Mouse (Mus musculus) brain, embryonic 18.5 days (tissue): ENCODE results near the gene Gorab.

Experiments used
- DNase-seq: peaks from one replicate; pipeline ENCODE4 v3.0.0-alpha.2; 2012; ENCODE audit warnings: low read depth, low spot score

Gorab gene

GRCm38 (mm10) chr1:163403498-163404126 lies at the start of gene Gorab:
TSS of gene Gorab (minus strand) at chr1:163403669.
- peak; percentile 90 for DNase-seq

- no peak for DNase-seq
Measured at GRCm38 (mm10) chr1:163443832-163444231, 40.4 kb upstream of the Gorab start.

GRCm38 (mm10) chr1:163439002-163439401 lies 35.5 kb upstream of the Gorab start:
- no peak for DNase-seq

DNA sequence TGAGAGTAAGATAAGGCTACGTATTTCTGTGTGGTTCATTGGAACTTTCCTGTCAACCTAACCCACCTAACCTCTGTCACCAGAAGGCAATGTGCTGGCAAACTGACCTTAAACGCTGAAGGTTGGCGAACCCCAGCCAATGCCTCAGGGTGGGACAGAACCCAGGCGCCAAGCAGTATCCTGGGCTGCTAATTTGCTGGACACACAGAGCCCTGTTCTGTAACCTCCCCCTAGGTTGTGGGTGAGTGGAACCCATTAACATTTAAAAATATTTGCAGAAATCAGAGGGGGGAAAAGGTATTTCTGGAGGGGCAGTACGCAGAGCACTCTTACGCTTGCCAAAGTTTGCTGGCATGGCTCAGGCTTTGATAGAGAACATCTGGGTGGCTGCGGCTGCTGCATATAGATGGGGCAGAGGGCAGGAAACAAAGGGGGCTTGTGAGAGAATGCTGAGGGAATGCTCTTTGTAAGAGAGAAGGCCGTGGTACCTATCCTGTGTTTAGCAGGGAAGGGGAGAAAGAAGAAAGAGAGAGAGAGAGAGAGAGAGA lies 20.1 kb upstream of the Gorab start:
- DNase-seq = no peak

- DNase-seq = no peak
Measured at GRCm38 (mm10) chr1:163417191-163417590, 13.7 kb upstream of the Gorab start.

DNA sequence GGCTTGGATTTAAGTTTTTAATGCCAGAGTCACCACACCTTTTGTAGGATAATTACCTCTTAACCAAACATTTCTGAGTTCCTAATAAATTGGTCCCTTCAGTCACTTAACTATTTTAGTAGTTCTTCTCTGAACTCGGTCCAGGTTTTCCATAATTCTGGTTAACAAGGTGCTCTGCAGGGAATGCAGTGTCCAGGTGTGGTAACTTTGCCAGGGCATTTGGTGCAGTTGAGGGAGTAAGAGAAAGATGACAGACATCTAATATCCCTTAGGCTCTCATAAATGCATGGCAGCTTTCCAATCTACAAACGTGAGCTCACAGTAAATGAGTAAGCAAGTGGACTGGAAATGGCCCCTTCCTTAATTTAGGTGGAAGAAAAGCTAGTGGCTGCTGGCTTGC lies 10.7 kb upstream of the Gorab start:
- no peak for DNase-seq

DNA sequence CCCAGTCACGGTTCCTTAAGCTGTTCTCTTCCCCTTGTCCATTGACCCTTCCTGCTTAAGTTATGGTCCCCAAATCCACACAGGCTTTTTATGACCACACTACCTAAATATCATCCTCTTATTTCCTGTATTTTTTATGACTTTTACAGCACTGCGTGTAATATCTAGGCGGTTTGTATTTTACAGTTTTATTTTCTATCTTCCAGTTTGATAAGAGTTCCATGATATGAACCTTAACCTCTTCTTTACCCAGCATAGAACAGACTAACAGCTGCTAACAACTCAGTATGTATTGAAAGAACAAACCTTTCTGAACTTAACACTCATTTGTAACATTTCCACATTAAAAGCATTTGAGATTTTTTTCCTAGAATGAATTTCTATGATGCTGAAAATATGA lies 2.7 kb upstream of the Gorab start:
- DNase-seq = no peak

DNA sequence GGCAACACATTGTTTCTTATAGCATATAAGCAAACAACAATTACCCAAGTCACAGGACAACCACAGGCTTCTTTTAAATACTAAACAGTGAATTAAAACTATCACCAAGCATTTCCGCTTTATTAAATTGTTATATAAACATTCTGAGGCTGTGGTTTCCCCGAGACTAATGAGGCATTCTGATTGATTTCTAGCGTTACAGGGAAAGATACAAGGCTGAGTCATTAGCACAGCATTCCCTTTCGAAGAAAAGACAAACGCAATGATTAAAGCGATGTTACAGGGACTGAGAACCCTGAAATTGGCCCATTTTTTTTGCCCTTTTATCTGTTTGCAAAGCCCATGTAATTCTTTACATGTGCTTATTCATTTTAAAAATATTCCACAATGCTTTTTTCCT lies 12.1 kb downstream of the Gorab start:
- DNase-seq = no peak

- DNase-seq = no peak
Measured at GRCm38 (mm10) chr1:163390044-163390443, 13.4 kb downstream of the Gorab start.

GRCm38 (mm10) chr1:163386196-163386595 lies 17.3 kb downstream of the Gorab start:
- no peak for DNase-seq

DNA sequence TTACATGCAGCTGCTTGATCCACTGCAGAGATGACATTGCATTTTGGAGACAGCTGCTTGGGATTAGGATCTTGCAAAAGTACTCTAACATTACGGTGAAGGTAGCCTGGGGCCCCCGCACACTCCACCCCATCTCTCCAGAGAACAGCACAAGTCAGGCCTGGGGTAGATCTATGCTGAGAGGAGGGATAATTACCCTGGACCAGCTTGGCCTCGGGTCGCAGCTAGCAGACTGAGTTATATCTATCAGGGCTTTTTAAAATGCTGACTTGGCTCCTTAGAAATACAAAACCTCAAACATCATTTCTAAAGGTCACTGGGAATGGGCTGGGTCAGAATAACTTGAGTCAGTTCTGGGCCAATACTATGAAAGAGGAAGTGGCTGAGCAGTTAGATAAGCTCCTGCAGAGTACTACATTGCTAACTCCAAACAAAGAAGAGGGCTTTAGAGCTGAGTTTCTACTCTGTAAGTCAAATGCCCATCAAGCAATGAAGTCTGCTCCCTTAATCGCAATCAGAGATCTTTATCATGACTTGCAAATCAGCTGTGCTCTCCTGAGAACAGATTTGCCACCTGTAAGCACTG lies 19.9 kb downstream of the Gorab start:
- no peak for DNase-seq

DNA sequence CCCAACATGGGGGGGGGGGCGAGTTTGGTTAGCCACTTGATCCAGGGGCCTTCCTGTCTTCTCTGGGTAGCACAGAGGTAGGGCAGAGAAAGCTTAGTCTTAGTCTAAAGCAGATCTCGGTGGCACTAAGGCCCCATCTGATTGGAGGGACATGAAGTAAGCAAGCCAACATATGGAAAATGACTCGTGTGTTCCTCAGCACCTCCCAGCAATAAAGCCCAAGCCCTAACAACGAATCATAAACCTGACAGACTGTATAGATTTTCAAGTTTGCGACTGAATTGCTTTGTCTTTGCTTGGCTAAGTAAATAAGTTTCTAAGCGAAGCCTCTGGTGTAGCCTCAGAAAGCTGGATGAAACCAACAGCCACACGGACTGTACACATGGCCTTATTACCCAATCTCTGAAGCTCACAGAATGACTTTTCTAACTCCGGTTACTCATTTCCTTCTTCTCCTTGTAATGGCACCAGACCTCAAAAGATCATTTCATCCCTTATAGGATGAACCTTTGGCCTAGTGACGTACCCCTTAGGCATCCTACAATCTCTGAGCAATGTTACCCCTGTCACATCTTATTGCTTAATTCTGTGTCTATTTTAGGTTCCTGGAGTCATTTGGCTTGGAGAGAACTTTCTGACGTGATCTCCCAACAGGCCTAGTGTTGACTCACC lies 21.3 kb downstream of the Gorab start:
- DNase-seq = no peak

GRCm38 (mm10) chr1:163380591-163380990 lies 22.9 kb downstream of the Gorab start:
- no peak for DNase-seq

DNA sequence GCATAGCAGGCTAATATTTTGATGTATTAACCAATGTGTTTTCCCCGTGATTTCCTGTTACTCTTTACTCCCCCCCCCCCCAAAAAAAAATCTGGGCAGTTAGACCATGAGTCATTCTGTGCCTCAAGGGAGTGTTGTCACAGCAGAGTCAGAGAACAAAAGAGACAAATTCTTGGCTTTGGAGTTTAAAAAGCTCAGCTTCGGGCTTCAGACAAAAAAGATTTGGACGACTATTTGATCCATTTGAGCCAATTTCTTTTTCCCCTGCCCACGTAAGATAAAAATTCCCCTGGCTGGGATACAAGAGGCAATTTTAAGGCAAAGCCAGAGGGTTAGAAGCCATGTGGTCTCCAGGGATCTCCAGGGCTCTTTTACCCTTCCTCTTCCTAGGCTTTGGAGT lies 23.4 kb downstream of the Gorab start:
- no peak for DNase-seq

DNA sequence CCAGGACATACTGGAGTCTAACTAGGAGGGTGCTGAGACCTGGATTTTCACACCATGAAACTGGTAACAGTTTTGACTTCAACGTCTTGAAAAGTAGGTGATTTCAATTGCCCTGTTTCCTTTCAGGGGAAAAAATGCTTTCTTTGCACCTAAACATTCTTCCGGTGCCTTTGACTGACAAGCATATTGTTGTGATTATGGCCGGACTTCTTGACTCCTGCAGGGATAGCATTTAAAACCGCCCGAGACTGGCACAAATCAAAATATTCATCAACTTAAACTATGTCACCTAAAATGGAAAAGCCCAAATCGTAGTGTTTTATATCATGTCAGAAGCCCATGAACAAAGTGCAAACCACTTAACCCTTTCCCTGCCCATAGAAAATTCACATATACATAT lies 25.5 kb downstream of the Gorab start:
- DNase-seq = no peak

- DNase-seq = no peak
Measured at GRCm38 (mm10) chr1:163376818-163377581, 26.5 kb downstream of the Gorab start.

DNA sequence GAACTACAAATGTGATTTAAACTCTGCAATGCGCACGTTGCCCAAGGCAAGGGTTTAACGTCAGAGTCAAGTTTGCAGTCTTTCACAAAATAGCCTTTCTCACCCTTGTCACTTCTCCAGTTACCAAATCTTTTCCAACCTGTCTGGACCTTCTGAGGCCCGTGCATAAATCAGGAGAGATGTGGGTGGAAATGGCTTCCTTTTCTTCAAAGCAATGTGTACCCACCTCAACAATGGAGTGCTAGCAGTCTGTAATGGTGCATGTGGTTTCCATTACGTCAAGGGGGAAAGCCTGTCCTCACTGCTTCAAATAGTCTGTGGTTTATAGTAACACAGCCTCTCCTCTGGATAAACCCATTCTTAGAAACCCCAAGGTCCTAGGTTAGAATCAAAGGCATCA lies 29.0 kb downstream of the Gorab start:
- no peak for DNase-seq

- DNase-seq = no peak
Measured at GRCm38 (mm10) chr1:163362202-163362601, 41.3 kb downstream of the Gorab start.

- no peak for DNase-seq
Measured at GRCm38 (mm10) chr1:163361376-163361775, 42.1 kb downstream of the Gorab start.

DNA sequence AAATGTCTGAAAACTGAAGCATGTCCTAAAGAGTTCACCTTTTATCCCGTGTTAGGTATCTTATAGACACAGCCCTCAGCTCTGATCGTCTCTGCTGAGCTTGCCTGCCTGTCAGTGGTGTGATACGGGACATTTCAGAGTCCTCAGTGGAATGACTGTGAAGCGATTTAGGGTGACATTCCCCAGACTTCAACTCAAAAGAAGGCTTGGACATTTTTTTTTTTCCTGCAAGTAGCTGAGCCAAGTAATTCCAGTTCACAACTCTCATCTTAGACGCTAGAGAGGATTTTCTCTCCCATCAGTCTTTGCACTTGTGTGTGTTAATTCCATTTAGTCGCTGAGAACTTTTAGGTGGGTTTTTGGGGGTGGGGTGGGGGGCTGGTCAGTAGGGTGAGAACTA lies 42.7 kb downstream of the Gorab start:
- no peak for DNase-seq

GRCm38 (mm10) chr1:163359521-163359920 lies 43.9 kb downstream of the Gorab start:
- no peak for DNase-seq

DNA sequence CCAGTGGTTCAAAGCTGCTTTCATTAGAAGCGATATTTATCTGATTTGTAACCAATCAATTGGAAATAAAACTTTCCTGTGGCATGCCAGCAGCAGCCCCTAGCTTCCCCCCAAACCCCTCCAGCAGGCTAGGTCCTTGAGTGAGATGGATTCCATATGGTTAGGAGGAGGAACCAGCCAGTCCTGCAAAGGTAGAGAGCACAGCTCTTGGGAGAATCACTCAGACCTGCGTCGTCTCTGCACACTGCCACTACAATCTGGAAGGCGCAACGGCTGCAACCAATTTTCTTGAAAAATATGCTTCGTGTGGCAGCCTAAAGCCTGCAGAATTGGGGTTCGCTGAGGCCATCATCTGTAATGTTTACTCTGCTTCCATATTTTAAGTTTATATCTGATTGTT lies 45.3 kb downstream of the Gorab start:
- no peak for DNase-seq
